Mouse (Mus musculus): ENCODE results near the gene Emid1. TPM values are rescaled to one million over a fixed set of nuclear protein-coding genes. Genes with fewer than 3 reads are reported as not detected.

The Emid1 gene
- polyA plus RNA-seq, 1 experiment: 20.2 TPM

DNA sequence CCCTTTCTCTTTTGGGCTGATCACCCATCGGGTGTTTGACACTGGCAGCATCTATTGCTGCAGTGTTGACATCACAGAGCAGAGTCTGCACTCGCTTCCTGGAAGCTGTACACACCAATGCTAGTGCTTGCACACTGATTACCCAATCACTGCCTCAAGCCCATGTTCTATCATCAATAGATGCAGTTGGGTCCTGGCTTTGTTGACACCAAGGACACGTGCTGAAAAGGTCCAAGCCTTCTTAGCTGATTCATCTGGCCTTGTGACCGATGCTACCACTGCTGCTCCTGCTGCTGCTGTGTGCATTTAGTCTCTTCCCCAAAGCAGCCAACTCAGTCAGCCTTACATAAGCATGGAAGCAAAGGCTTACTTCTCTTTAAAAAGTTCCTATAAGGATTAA, 36.1 kb upstream of the Emid1 start:
- H3K4me1 ChIP-seq (ENCODE audit: control insufficient read depth, insufficient read depth, low read length): no peaks in the 10 kb centered on the region
- H3K27ac ChIP-seq (ENCODE audit: control insufficient read depth, insufficient read depth, low read depth, low read length, poor library complexity): no peak overlapping the region
- H3K4me3 ChIP-seq (replicated peaks; ENCODE audit: control insufficient read depth, low read depth, low read length): no peak overlapping the region
- 67% methylated on average over 4 of the region's 4 CpGs for WGBS
- TF ChIP-seq CTCF (IDR thresholded peaks at IDR 0.05; ENCODE audit: control insufficient read depth, insufficient read depth, low read length) (no peak), POLR2A (IDR thresholded peaks at IDR 0.05; ENCODE audit: borderline replicate concordance, control insufficient read depth, low read depth, low read length) (no peak)

GRCm38 (mm10) chr11:5184832-5185231, 32.8 kb upstream of the Emid1 start:
- WGBS: 90% methylated on average over 8 of the region's 9 CpGs
- Histone ChIP-seq H3K4me1 (ENCODE audit: control insufficient read depth, insufficient read depth, low read length) (no peaks in the 10 kb centered on the region), H3K4me3 (replicated peaks; ENCODE audit: control insufficient read depth, low read depth, low read length) (no peak overlapping the region), H3K27ac (ENCODE audit: control insufficient read depth, insufficient read depth, low read depth, low read length, poor library complexity) (no peak overlapping the region)
- TF ChIP-seq CTCF (IDR thresholded peaks at IDR 0.05; ENCODE audit: control insufficient read depth, insufficient read depth, low read length) (no peak), POLR2A (IDR thresholded peaks at IDR 0.05; ENCODE audit: borderline replicate concordance, control insufficient read depth, low read depth, low read length) (no peak)

DNA sequence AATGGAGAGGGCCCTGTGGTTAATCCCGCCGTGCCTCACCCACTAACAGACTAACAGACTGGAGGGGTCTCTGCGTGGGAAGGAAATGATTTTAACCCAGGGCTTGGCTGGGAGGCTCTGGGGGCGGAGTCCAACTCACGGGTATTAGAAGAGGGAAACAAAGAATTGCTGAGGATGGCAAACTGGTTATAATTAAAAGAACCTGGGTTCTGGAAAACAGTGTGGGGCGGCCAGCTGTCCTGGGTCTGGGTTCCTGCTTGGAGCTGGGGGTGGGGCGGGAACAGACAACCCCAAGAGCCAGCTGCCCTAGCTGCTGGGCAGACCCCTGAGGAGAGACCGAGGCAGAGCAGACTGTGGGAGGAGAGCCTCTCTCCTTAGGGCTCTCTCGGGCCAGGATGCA, 32.2 kb upstream of the Emid1 start:
- no peak overlapping the region for H3K27ac ChIP-seq (ENCODE audit: control insufficient read depth, insufficient read depth, low read depth, low read length, poor library complexity)
- H3K4me1 ChIP-seq (ENCODE audit: control insufficient read depth, insufficient read depth, low read length): no peaks in the 10 kb centered on the region
- no peak for TF ChIP-seq POLR2A (IDR thresholded peaks at IDR 0.05; ENCODE audit: borderline replicate concordance, control insufficient read depth, low read depth, low read length)
- no peak for TF ChIP-seq CTCF (IDR thresholded peaks at IDR 0.05; ENCODE audit: control insufficient read depth, insufficient read depth, low read length)
- WGBS: 30% methylated on average over 9 of the region's 9 CpGs
- H3K4me3 ChIP-seq (replicated peaks; ENCODE audit: control insufficient read depth, low read depth, low read length): no peak overlapping the region

GRCm38 (mm10) chr11:5182870-5183269, 30.8 kb upstream of the Emid1 start:
- Histone ChIP-seq H3K27ac (ENCODE audit: control insufficient read depth, insufficient read depth, low read depth, low read length, poor library complexity) (no peak overlapping the region), H3K4me1 (ENCODE audit: control insufficient read depth, insufficient read depth, low read length) (no peaks in the 10 kb centered on the region), H3K4me3 (replicated peaks; ENCODE audit: control insufficient read depth, low read depth, low read length) (no peak overlapping the region)
- 77% methylated on average over 4 of the region's 4 CpGs for WGBS
- no peak for TF ChIP-seq POLR2A (IDR thresholded peaks at IDR 0.05; ENCODE audit: borderline replicate concordance, control insufficient read depth, low read depth, low read length)
- no peak for TF ChIP-seq CTCF (IDR thresholded peaks at IDR 0.05; ENCODE audit: control insufficient read depth, insufficient read depth, low read length)

GRCm38 (mm10) chr11:5181850-5182404, 29.9 kb upstream of the Emid1 start:
- H3K4me1 ChIP-seq (ENCODE audit: control insufficient read depth, insufficient read depth, low read length): no peaks in the 10 kb centered on the region
- WGBS: 21% methylated on average over 13 of the region's 13 CpGs
- H3K27ac ChIP-seq (ENCODE audit: control insufficient read depth, insufficient read depth, low read depth, low read length, poor library complexity): no peak overlapping the region
- H3K4me3 ChIP-seq (replicated peaks; ENCODE audit: control insufficient read depth, low read depth, low read length): no peak overlapping the region
- peak; percentile 96 for TF ChIP-seq CTCF (IDR thresholded peaks at IDR 0.05; ENCODE audit: control insufficient read depth, insufficient read depth, low read length)
- TF ChIP-seq POLR2A (IDR thresholded peaks at IDR 0.05; ENCODE audit: borderline replicate concordance, control insufficient read depth, low read depth, low read length): no peak

DNA sequence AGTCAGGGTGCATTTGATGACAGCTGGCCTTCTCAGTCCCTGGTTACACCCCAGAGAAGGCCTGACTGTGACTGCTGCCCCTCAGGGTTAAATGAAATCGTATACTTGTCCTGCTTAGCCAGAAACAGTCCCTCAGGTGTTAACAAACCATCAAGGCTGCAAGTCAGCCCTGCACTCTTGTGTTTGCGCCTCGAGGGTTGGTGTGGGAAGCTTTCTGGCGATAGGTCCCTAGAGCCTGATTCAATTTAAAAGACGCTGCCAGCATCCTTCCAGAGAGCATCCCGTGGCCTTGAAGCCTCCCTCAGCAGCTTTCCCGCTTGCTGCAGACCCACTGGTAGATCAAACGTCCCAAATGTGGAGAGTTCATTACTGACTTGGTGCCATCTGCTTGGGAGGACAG, 27.3 kb upstream of the Emid1 start:
- H3K4me3 ChIP-seq (replicated peaks; ENCODE audit: control insufficient read depth, low read depth, low read length): no peak overlapping the region
- no peak overlapping the region for H3K27ac ChIP-seq (ENCODE audit: control insufficient read depth, insufficient read depth, low read depth, low read length, poor library complexity)
- no peak for TF ChIP-seq POLR2A (IDR thresholded peaks at IDR 0.05; ENCODE audit: borderline replicate concordance, control insufficient read depth, low read depth, low read length)
- H3K4me1 ChIP-seq (ENCODE audit: control insufficient read depth, insufficient read depth, low read length): peaks cover 2% of the 10 kb centered on the region; the same call in 1 of the 2 replicates
- 72% methylated on average over 8 of the region's 8 CpGs for WGBS

- Histone ChIP-seq H3K4me3 (replicated peaks; ENCODE audit: control insufficient read depth, low read depth, low read length) (no peak overlapping the region), H3K4me1 (ENCODE audit: control insufficient read depth, insufficient read depth, low read length) (peaks cover 4% of the 10 kb centered on the region; the same call in 1 of the 2 replicates), H3K27ac (ENCODE audit: control insufficient read depth, insufficient read depth, low read depth, low read length, poor library complexity) (peak overlapping the region; percentile 84)
- TF ChIP-seq POLR2A (IDR thresholded peaks at IDR 0.05; ENCODE audit: borderline replicate concordance, control insufficient read depth, low read depth, low read length): no peak
- no peak for TF ChIP-seq CTCF (IDR thresholded peaks at IDR 0.05; ENCODE audit: control insufficient read depth, insufficient read depth, low read length)
- WGBS: 23% methylated on average over 12 of the region's 12 CpGs
Observed at GRCm38 (mm10) chr11:5177171-5177570, 25.1 kb upstream of the Emid1 start.

GRCm38 (mm10) chr11:5176685-5177084, 24.6 kb upstream of the Emid1 start:
- no peak overlapping the region for H3K4me3 ChIP-seq (replicated peaks; ENCODE audit: control insufficient read depth, low read depth, low read length)
- H3K4me1 ChIP-seq (ENCODE audit: control insufficient read depth, insufficient read depth, low read length): peaks cover 4% of the 10 kb centered on the region; the same call in 1 of the 2 replicates
- 66% methylated on average over 8 of the region's 8 CpGs for whole genome bisulfite sequencing
- H3K27ac ChIP-seq (ENCODE audit: control insufficient read depth, insufficient read depth, low read depth, low read length, poor library complexity): peak overlapping the region; percentile 84
- TF ChIP-seq POLR2A (IDR thresholded peaks at IDR 0.05; ENCODE audit: borderline replicate concordance, control insufficient read depth, low read depth, low read length) (no peak), CTCF (IDR thresholded peaks at IDR 0.05; ENCODE audit: control insufficient read depth, insufficient read depth, low read length) (no peak)

DNA sequence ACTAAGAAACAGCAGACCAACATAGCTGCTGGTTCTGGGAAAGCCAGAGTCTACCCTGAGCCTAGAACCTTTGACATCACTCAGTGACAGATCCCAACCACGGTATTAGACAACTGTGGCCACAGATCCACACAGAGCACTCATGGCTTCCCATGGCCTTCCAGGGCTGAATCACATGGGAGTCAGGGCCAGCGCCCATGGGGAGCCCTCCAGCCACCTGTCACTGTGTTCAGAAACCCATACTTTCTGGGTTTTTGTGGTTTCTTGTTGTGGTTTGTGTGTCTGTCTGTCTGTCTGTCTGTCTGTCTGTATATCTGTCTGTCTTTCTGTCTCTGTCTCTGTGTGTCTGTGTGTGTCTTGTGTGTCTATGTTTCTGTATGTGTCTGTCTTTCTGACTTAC, 23.8 kb upstream of the Emid1 start:
- peaks cover 4% of the 10 kb centered on the region; the same call in 1 of the 2 replicates for H3K4me1 ChIP-seq (ENCODE audit: control insufficient read depth, insufficient read depth, low read length)
- H3K4me3 ChIP-seq (replicated peaks; ENCODE audit: control insufficient read depth, low read depth, low read length): no peak overlapping the region
- TF ChIP-seq CTCF (IDR thresholded peaks at IDR 0.05; ENCODE audit: control insufficient read depth, insufficient read depth, low read length): no peak
- TF ChIP-seq POLR2A (IDR thresholded peaks at IDR 0.05; ENCODE audit: borderline replicate concordance, control insufficient read depth, low read depth, low read length): no peak
- no peak overlapping the region for H3K27ac ChIP-seq (ENCODE audit: control insufficient read depth, insufficient read depth, low read depth, low read length, poor library complexity)
- WGBS: 36% methylated on average over 2 of the region's 2 CpGs
